Mouse (Mus musculus): ENCODE measurements around the gene Gm20388. TPM values are rescaled to one million over a fixed set of nuclear protein-coding genes. Genes with fewer than 3 reads are reported as not detected.

Gm20388 gene
- polyA plus RNA-seq, 1 experiment from 2014 or later, result 1.7 TPM

DNA sequence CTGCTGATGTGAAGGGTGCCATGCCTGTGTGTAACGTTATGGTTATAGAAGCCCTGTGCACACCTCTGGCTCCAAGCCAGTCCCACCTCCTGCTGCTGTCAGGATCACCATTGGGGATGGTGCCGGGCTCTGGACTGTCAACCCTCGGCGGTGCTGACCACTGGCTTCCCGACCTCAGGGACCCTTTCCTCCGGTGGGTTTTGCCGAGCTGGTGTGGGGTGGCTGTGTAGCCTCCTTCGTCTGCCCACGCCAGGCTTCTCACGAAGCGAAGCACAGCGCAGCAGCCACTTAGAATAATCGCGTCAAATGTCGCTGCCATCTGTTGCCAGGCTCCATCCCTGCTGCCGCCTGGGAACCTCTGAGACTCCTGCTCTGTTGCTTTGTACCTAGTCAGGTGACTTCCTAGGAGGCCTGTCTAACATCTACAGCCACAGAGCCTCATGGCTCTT, 637.7 kb downstream of the Gm20388 start:
- Histone ChIP-seq H3K27ac (peak overlapping the region; percentile 88), H3K9me3 (no peaks in the 10 kb centered on the region), H3K4me1 (replicated peaks) (peaks cover 100% of the 10 kb centered on the region), H3K27me3 (ENCODE audit: insufficient read depth, poor library complexity, severe bottlenecking) (peaks cover 13% of the 10 kb centered on the region; the same call in 1 of the 2 replicates), H3K4me3 (peak overlapping the region; percentile 16), H3K36me3 (peaks cover 4% of the 10 kb centered on the region)
- WGBS, result 54% methylated on average over 16 of the region's 16 CpGs
- no peak for DNase-seq (ENCODE audit: low spot score)

- peaks cover 100% of the 10 kb centered on the region for H3K4me1 ChIP-seq (replicated peaks)
- peak overlapping the region; percentile 88 for H3K27ac ChIP-seq
- DNase-seq (ENCODE audit: low spot score), result peak; percentile 82
- peak overlapping the region; percentile 45 for H3K4me3 ChIP-seq
- H3K36me3 ChIP-seq, result peaks cover 15% of the 10 kb centered on the region
- WGBS, result 9% methylated on average over 25 of the region's 25 CpGs
- peaks cover 13% of the 10 kb centered on the region; the same call in 1 of the 2 replicates for H3K27me3 ChIP-seq (ENCODE audit: insufficient read depth, poor library complexity, severe bottlenecking)
- H3K9me3 ChIP-seq, result no peaks in the 10 kb centered on the region
Measured at GRCm38 (mm10) chr8:120549321-120549921, 638.8 kb downstream of the Gm20388 start.

DNA sequence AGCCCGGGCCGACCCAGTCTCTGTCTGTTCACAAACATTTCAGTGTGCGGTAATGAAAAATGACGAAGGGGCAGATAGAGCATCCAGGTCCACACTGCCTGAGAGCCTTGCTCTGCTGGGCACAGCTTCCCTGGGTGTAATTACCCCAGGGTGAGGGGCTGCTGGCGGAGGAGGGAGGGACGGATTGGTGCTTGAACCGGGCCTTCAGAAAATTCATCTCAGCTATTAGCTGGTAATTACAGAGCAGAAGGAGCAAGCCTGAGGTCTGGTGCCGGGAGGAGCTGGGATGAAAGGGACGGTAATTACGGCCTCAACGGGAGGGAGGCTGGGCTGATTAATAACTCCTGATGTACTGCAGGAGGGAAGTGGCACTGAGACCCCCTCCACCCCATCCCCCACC, 639.3 kb downstream of the Gm20388 start:
- Histone ChIP-seq H3K36me3 (peaks cover 20% of the 10 kb centered on the region), H3K27ac (peak overlapping the region; percentile 88), H3K4me1 (replicated peaks) (peaks cover 100% of the 10 kb centered on the region), H3K27me3 (ENCODE audit: insufficient read depth, poor library complexity, severe bottlenecking) (peaks cover 13% of the 10 kb centered on the region; the same call in 1 of the 2 replicates), H3K9me3 (no peaks in the 10 kb centered on the region), H3K4me3 (peak overlapping the region; percentile 45)
- 12% methylated on average over 11 of the region's 11 CpGs for WGBS
- no peak for DNase-seq (ENCODE audit: low spot score)

DNA sequence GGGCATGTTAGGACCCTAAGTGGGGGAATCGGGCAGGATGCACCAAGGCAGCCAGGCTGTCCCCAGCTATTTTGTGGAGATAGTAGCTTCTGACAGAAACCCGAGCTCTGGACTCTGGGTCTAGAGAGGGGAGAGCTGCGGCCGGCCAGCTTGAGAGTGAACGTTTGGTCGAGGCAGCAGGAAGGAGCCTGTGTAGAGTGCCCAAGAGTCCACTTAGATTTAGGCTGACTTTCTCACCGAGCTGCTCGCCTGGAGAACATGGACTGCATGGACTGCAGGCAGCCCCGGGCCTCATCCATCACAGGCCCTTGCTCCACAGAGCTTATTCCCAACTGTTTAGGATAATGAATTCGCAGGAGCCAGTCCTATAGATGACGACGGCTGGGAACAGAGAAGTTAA, 639.8 kb downstream of the Gm20388 start:
- Histone ChIP-seq H3K27me3 (ENCODE audit: insufficient read depth, poor library complexity, severe bottlenecking) (peaks cover 13% of the 10 kb centered on the region; the same call in 1 of the 2 replicates), H3K9me3 (no peaks in the 10 kb centered on the region), H3K36me3 (peaks cover 25% of the 10 kb centered on the region), H3K4me3 (peak overlapping the region; percentile 45), H3K27ac (peak overlapping the region; percentile 88), H3K4me1 (replicated peaks) (peaks cover 100% of the 10 kb centered on the region)
- WGBS, result 23% methylated on average over 12 of the region's 12 CpGs
- no peak for DNase-seq (ENCODE audit: low spot score)

GRCm38 (mm10) chr8:120550937-120551676, 640.5 kb downstream of the Gm20388 start:
- Histone ChIP-seq H3K4me3 (peak overlapping the region; percentile 45), H3K4me1 (replicated peaks) (peaks cover 100% of the 10 kb centered on the region), H3K27ac (peak overlapping the region; percentile 88), H3K9me3 (no peaks in the 10 kb centered on the region), H3K36me3 (peaks cover 32% of the 10 kb centered on the region), H3K27me3 (ENCODE audit: insufficient read depth, poor library complexity, severe bottlenecking) (peaks cover 13% of the 10 kb centered on the region; the same call in 1 of the 2 replicates)
- WGBS, result 80% methylated on average over 11 of the region's 11 CpGs
- DNase-seq (ENCODE audit: low spot score), result no peak

- Histone ChIP-seq H3K27me3 (ENCODE audit: insufficient read depth, poor library complexity, severe bottlenecking) (peaks cover 13% of the 10 kb centered on the region; the same call in 1 of the 2 replicates), H3K4me1 (replicated peaks) (peaks cover 100% of the 10 kb centered on the region), H3K9me3 (no peaks in the 10 kb centered on the region), H3K36me3 (peaks cover 37% of the 10 kb centered on the region), H3K4me3 (no peak overlapping the region), H3K27ac (peak overlapping the region; percentile 88)
- 90% methylated on average over 3 of the region's 3 CpGs for WGBS
- DNase-seq (ENCODE audit: low spot score), result no peak
Measured at GRCm38 (mm10) chr8:120551677-120551980, 641.0 kb downstream of the Gm20388 start.

DNA sequence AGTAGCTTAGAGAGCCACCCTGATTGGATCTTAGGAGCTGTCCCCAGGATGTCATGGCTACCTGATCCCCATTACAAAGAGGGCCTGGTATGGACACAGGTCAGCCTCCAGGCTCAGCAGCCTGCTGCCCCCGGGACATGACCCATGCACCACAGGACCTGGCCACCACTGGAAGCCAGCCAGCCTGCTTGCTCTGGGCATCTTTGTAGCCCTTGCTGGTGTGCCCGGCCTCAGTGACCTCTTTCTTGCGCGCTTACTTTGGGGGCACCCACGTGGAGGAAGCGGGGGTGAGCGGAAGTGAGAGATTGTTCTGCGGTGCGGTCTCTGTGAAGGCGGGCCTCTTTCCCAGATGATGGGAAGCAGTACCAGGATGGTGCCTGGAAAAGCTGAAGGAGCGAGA, 641.9 kb downstream of the Gm20388 start:
- H3K36me3 ChIP-seq, result peaks cover 39% of the 10 kb centered on the region
- peaks cover 100% of the 10 kb centered on the region for H3K4me1 ChIP-seq (replicated peaks)
- H3K4me3 ChIP-seq, result no peak overlapping the region
- peaks cover 14% of the 10 kb centered on the region; the same call in 1 of the 2 replicates for H3K27me3 ChIP-seq (ENCODE audit: insufficient read depth, poor library complexity, severe bottlenecking)
- H3K9me3 ChIP-seq, result no peaks in the 10 kb centered on the region
- no peak for DNase-seq (ENCODE audit: low spot score)
- peak overlapping the region; percentile 66 for H3K27ac ChIP-seq
- 84% methylated on average over 11 of the region's 11 CpGs for WGBS

GRCm38 (mm10) chr8:120553441-120554123, 642.9 kb downstream of the Gm20388 start:
- Histone ChIP-seq H3K4me3 (no peak overlapping the region), H3K4me1 (replicated peaks) (peaks cover 100% of the 10 kb centered on the region), H3K36me3 (peaks cover 47% of the 10 kb centered on the region), H3K27me3 (ENCODE audit: insufficient read depth, poor library complexity, severe bottlenecking) (0 out of 2 replicates have a peak, but pooled peaks cover 13% of the 10 kb centered on the region), H3K27ac (0 out of 2 replicates have a peak overlapping the region, but pooled peaks have one; percentile 66), H3K9me3 (no peaks in the 10 kb centered on the region)
- WGBS, result 86% methylated on average over 24 of the region's 24 CpGs
- no peak for DNase-seq (ENCODE audit: low spot score)

DNA sequence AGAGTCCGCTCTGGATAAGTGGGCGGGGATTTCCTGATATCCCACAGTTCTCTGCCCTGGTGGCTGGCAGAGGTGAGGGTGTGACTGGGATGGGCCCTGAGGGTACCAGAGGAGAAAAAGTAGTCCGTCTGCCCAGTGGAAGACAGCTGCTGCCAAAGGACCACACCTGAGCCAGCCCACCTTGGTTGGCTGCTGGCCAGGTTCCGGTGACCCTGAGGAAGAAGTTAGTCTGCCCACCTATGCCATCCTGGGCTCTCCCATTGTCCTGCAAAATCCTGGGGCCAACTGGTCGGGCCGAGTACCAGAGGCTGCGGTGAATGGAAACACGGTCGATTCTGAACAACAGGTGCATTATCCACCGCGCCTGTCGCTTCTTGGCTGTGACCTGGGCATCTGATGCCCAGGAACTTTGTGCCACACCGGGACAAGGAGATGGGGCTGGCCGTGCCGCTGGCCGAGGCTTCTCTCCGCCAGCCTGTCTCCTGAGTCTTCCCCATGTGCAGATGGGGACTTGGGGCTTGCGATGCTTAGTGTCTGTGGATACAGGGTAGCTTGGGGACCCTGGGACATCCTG, 643.9 kb downstream of the Gm20388 start:
- Histone ChIP-seq H3K36me3 (peaks cover 55% of the 10 kb centered on the region), H3K4me3 (no peak overlapping the region), H3K27me3 (ENCODE audit: insufficient read depth, poor library complexity, severe bottlenecking) (0 out of 2 replicates have a peak, but pooled peaks cover 13% of the 10 kb centered on the region), H3K4me1 (replicated peaks) (peaks cover 100% of the 10 kb centered on the region), H3K9me3 (no peaks in the 10 kb centered on the region), H3K27ac (no peak overlapping the region)
- DNase-seq (ENCODE audit: low spot score), result no peak
- 92% methylated on average over 18 of the region's 18 CpGs for WGBS

DNA sequence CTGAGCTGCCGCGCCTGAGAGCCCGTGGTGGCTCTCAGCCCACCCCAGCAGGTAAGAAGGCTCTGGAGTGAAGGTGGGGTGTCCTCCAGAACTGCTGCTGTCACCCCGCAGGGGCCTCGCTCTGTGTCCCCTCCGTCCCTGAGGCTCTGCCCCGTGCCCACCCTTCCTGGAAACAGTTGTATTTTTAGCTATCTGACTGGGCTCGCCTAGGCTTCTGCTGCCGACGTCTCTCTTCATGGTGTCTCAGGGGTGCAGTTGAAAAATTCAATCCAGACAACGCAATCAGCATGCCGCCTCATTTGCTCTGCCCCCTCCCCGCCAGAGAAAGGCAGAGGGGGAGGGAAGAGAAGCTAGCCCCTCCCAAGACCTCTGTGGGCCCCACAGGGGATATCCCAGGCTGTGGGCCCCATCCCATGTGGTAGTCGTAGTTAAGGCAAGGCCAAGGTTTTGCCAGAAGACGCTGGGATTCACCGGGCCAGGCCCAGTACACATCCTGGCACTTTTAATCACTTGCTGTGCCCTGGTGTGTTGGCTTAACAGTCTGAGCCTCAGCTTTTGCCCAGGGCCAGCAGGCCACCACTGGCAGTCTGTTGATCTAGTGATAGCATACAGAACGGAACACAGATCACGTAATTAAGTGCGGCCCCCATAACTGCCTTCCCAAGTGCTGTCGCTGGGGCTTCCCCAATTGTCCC, 645.7 kb downstream of the Gm20388 start:
- H3K27ac ChIP-seq, result peak overlapping the region; percentile 82
- 0 out of 2 replicates have a peak, but pooled peaks cover 10% of the 10 kb centered on the region for H3K27me3 ChIP-seq (ENCODE audit: insufficient read depth, poor library complexity, severe bottlenecking)
- peaks cover 58% of the 10 kb centered on the region for H3K36me3 ChIP-seq
- no peak overlapping the region for H3K4me3 ChIP-seq
- peaks cover 100% of the 10 kb centered on the region for H3K4me1 ChIP-seq (replicated peaks)
- no peaks in the 10 kb centered on the region for H3K9me3 ChIP-seq
- DNase-seq (ENCODE audit: low spot score), result no peak
- WGBS, result 68% methylated on average over 20 of the region's 20 CpGs

GRCm38 (mm10) chr8:120557170-120557965, 646.7 kb downstream of the Gm20388 start:
- Histone ChIP-seq H3K9me3 (no peaks in the 10 kb centered on the region), H3K36me3 (peaks cover 62% of the 10 kb centered on the region), H3K27ac (peak overlapping the region; percentile 82), H3K4me1 (replicated peaks) (peaks cover 100% of the 10 kb centered on the region), H3K27me3 (ENCODE audit: insufficient read depth, poor library complexity, severe bottlenecking) (0 out of 2 replicates have a peak, but pooled peaks cover 10% of the 10 kb centered on the region), H3K4me3 (no peak overlapping the region)
- 57% methylated on average over 15 of the region's 15 CpGs for WGBS
- DNase-seq (ENCODE audit: low spot score), result no peak

Data from hindbrain, embryonic 10.5 days (tissue).